Mouse (Mus musculus) pancreas, adult 10 weeks (tissue): ENCODE data around the gene Nxn. TPM values are rescaled to one million over a fixed set of nuclear protein-coding genes. Genes with fewer than 3 reads are reported as not detected.

Experiments
- polyA plus RNA-seq: library from polyadenylated mRNA; stranded (reverse); fragments of 350-450 nt; fragmentation: Illumina TruSeq; extraction: RNeasy Lipid Tissue Mini Kit (QIAGEN cat#74804); gene quantifications from one replicate; pipeline ENCODE4 v1.2.3, GENCODE M21; 2015; ENCODE audit warnings: low read depth, low replicate concordance; ENCODE audit not compliant: insufficient read depth

Nxn gene
- 5.2 TPM for polyA plus RNA-seq

GRCm38 (mm10) chr11:76398798-76399586 lies at the start of gene Nxn:
Gene Nxn, minus strand, starts transcription at chr11:76399140.

DNA sequence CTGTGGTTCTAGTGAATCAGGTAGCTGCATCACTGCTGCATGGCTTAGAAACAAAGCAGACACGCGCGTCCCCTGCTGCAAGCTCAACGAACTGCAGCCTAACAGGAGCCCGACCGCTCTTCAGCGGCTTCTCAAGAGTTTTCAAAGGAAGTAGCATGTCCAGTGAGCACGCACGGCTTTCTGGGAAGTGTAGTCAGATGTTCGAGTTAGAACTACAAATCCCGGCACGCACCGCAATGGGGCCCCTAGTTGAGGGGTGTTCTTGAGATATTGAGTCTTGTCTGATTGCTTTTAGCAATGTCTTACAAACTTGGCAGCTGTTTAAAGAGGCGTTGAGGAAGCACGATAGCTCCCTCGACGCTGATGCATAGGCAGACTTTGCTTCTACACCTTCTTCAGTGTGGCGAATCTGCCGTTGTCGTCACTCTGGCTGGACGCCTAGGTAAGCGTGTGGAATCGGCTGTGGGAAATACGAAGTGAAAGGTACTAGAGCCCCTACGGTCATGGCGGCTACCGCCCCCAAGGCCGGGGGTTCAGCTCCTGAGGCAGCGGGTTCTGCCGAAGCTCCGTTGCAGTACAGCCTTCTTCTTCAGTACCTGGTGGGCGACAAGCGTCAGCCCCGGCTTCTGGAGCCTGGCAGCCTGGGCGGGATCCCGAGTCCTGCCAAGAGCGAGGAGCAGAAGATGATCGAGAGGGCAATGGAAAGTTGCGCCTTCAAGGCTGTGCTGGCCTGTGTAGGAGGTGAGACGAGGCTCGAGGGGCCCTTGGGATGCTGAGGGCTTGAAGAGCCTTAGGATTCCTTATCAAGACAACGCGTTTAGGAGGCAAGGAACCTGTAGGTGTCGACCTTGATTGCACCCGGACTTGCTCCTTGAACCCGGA lies 8.0 kb upstream of the Nxn start, which contains the start of gene Timm22:
TSS of gene Timm22 (plus strand) at position 251 of the 882 bp plus-strand sequence.

GRCm38 (mm10) chr11:76242901-76243810 lies 155.8 kb downstream of the Nxn start, which contains the start of the genes Mrm3 and Glod4:
Gene Mrm3, plus strand, starts transcription at chr11:76243715.
Gene Glod4, minus strand, starts transcription at chr11:76243725.

DNA sequence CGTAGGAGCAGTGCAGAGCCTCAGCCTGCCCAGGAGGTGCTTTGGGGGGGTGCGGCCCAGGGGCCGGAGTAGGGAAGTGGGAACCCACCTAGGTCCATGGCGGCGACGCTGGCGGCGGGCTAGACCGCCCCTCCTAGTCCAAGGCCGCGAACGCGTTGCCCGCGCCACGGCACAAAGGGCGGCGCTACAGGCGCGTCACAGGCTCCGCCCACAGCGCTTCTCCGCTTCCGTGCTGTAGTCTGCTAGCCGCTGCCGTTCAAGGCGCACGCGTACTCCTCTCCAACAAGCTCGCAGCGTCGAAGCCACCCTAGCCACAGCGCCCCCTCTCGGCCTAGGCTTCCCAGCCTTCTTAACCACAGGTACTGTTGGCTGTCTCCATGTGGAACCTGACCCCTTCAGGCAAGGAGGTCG lies 181.5 kb downstream of the Nxn start, which contains the start of the genes Dbil5 and Gemin4:
TSS of gene Dbil5 (plus strand) at position 219 of the 411 bp plus-strand sequence.
TSS of gene Gemin4 (minus strand) at position 275 of the 411 bp plus-strand sequence.

Other genes with a start within 250 kb of the Nxn start
- gene Vps53, start 219.5 kb downstream of the Nxn start, polyA plus RNA-seq = 9.3 TPM
- gene Fam57a, start 219.5 kb downstream of the Nxn start, polyA plus RNA-seq = 2.6 TPM
- gene Dbil5, start 181.5 kb downstream of the Nxn start, polyA plus RNA-seq = not detected
- gene Gemin4, start 181.5 kb downstream of the Nxn start, polyA plus RNA-seq = not detected
- 1.7 TPM for gene Mrm3, start 155.4 kb downstream of the Nxn start, polyA plus RNA-seq
- 10.7 TPM for gene Glod4, start 155.4 kb downstream of the Nxn start, polyA plus RNA-seq
- gene Timm22, start 7.8 kb upstream of the Nxn start, polyA plus RNA-seq = 3.2 TPM
- 10.5 TPM for gene Abr, start 223.2 kb upstream of the Nxn start, polyA plus RNA-seq